Mouse (Mus musculus) MEL (cell line): ENCODE measurements around the gene Otof.

ENCODE experiments used
- CTCF ChIP-seq, 3 experiments: IDR thresholded peaks in 2 of 3; conservative IDR thresholded peaks in 1 of 3; 2 replicates each; pipeline ENCODE4 v1.5.1; 2011 to 2012; ENCODE audit warnings: low read length in 3 of 3, low read depth in 2 of 3, mild to moderate bottlenecking in 2 of 3, improper control_type of control experiment in 1 of 3, inconsistent platforms in 1 of 3, mixed read lengths in 1 of 3, moderate library complexity in 1 of 3; ENCODE audit not compliant: control insufficient read depth in 1 of 3, insufficient read depth in 1 of 3, poor library complexity in 1 of 3, severe bottlenecking in 1 of 3
- ELF1 ChIP-seq: IDR thresholded peaks from 2 replicates; pipeline ENCODE4 v1.6.1; 2014; ENCODE audit warnings: low read depth, mild to moderate bottlenecking, inconsistent platforms, low read length, improper control_type of control experiment, moderate library complexity
- EP300 ChIP-seq, 2 experiments: IDR thresholded peaks; 2 replicates each; pipeline ENCODE4 v1.6.1; 2011; ENCODE audit warnings: improper control_type of control experiment in 2 of 2, low read length in 2 of 2, low read depth in 1 of 2, mild to moderate bottlenecking in 1 of 2
- ETS1 ChIP-seq: IDR thresholded peaks from 2 replicates; pipeline ENCODE4 v1.6.1; 2012; ENCODE audit warnings: low read depth, mild to moderate bottlenecking, inconsistent platforms, low read length, improper control_type of control experiment, moderate library complexity
- GATA1 ChIP-seq: IDR thresholded peaks from 2 replicates; pipeline ENCODE4 v1.6.1; 2011; ENCODE audit warnings: low read depth, low read length, improper control_type of control experiment
- MAFK ChIP-seq: IDR thresholded peaks from 2 replicates; pipeline ENCODE4 v1.6.1; 2011; ENCODE audit warnings: low read depth, mild to moderate bottlenecking, low read length, improper control_type of control experiment, borderline replicate concordance
- MEF2A ChIP-seq: IDR thresholded peaks from 2 replicates; pipeline ENCODE4 v1.6.1; 2014; ENCODE audit warnings: low read depth, mild to moderate bottlenecking, inconsistent platforms, low read length, improper control_type of control experiment; ENCODE audit not compliant: poor library complexity, insufficient replicate concordance, severe bottlenecking; ENCODE audit errors: extremely low read depth
- POLR2A ChIP-seq, 2 experiments: IDR thresholded peaks; 2 replicates each; pipeline ENCODE4 v1.6.1; 2011 to 2012; ENCODE audit warnings: low read length in 2 of 2, mild to moderate bottlenecking in 2 of 2, control low read depth in 1 of 2, improper control_type of control experiment in 1 of 2, low read depth in 1 of 2, moderate library complexity in 1 of 2; ENCODE audit not compliant: control insufficient read depth in 1 of 2, insufficient read depth in 1 of 2, poor library complexity in 1 of 2
- SMC3 ChIP-seq: IDR thresholded peaks from 2 replicates; pipeline ENCODE4 v1.6.1; 2011; ENCODE audit warnings: low read depth, low read length, improper control_type of control experiment
- TBP ChIP-seq: IDR thresholded peaks from 2 replicates; pipeline ENCODE4 v1.8.0; 2011; ENCODE audit warnings: low read depth, low read length, improper control_type of control experiment
- USF1 ChIP-seq: IDR thresholded peaks from 2 replicates; pipeline ENCODE4 v1.6.1; 2014; ENCODE audit warnings: low read depth, mild to moderate bottlenecking, inconsistent platforms, low read length, improper control_type of control experiment, moderate library complexity
- ZC3H11A ChIP-seq: IDR thresholded peaks from 2 replicates; pipeline ENCODE4 v1.6.1; 2012; ENCODE audit warnings: low read depth, mild to moderate bottlenecking, inconsistent platforms, low read length, improper control_type of control experiment

DNA sequence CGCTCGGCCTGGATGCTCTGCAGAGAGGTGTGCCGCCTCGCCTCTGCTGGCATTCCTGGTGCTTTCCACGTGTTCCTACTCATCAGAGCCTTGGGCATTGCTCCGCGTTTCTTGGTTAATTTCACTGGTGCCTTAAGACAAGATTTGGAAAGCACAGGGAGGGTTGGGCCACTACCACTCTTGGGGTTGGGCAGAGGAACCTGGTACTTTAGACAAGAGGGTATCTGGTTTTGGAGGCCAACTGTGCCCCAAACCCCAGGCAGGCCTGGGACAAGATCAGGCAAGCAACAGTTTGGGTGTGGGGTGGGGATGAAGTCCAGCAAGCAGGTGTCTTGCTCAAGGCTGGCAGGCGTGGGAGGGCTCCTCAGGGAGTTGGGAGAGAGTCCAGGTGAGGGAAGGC lies 94.3 kb downstream of the Otof start:
- no peak for TF ChIP-seq SMC3
- TF ChIP-seq CTCF (IDR thresholded peaks at IDR 0.05 in 2 of 3, conservative IDR thresholded peaks at IDR 0.05 in 1 of 3; ENCODE audit: control insufficient read depth in 1 of 3, insufficient read depth in 1 of 3, low read depth in 2 of 3, low read length in 3 of 3, poor library complexity in 1 of 3, severe bottlenecking in 1 of 3) = no peak
- TF ChIP-seq POLR2A (IDR thresholded peaks at IDR 0.05; ENCODE audit: control insufficient read depth in 1 of 2, insufficient read depth in 1 of 2, low read depth in 1 of 2, low read length in 2 of 2, poor library complexity in 1 of 2) = no peak
- TF ChIP-seq MAFK = no peak
- no peak for TF ChIP-seq ETS1
- TF ChIP-seq EP300 (IDR thresholded peaks at IDR 0.05; ENCODE audit: low read depth in 1 of 2, low read length in 2 of 2) = no peak
- no peak for TF ChIP-seq TBP
- TF ChIP-seq USF1 = no peak
- no peak for TF ChIP-seq MEF2A
- TF ChIP-seq ZC3H11A = no peak
- TF ChIP-seq GATA1 = no peak
- TF ChIP-seq ELF1 = no peak
